17 mouse cellular contexts compared by ENCODE assay signal in the genomic region with DNA sequence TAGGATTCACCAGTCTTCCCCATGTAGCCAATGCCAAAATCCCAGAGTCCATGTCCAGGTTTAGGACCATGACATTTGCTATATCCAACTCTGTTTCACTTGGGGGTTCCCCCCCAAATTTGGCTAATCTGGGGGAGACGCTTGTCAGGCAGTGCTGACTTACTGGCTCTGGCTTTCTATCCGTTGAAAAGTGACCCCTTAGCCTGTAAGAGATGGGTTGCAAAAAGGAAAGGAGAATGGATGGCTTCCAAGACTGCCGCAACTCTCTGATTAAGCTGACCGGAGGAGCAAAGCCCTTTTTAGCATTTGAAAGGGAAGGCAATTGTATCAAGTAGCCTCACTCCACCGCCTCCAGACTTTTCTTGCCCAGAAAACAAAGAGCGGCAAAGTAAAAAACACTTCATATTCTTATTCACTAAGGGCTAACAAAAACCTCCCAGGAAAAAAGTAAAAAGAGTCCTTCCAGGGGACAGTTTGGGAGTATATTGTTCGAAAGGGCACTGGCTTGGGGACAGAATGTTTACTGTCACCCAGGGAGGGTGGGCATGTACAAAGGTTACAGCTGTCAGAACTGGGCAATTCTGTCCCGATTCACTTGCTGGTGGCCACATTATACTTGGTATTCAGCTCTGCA. TPM values are rescaled to one million over a fixed set of nuclear protein-coding genes. Genes with fewer than 3 reads are reported as not detected.
DNase-seq lines count a peak whose midpoint lies in the region; ATAC-seq and TF ChIP-seq lines count a peak whose summit lies in the region.
"Had no signal": no experiment of that assay in that cellular context is flagged by ENCODE, and none has a peak within 500 bp of the region (broad histone marks: within the 10 kb centered on the region; RNA-seq: fewer than 3 reads in every experiment).

No protein-coding gene starts in this region.

- H3K4me2 ChIP-seq in hindbrain, postnatal 0 days (ENCODE audit: low read depth, low read length) = no peak overlapping the region
- H3K4me2 ChIP-seq: embryonic facial prominence, embryonic 15.5 days; liver, embryonic 11.5 days had no signal

- H3K27ac ChIP-seq in hindbrain, postnatal 0 days = no peak overlapping the region
- H3K27ac ChIP-seq: embryonic facial prominence, embryonic 15.5 days; heart, embryonic 10.5 days had no signal

- no peaks in the 10 kb centered on the region for H3K27me3 ChIP-seq in hindbrain, postnatal 0 days (ENCODE audit: insufficient read depth, low read length)
- H3K27me3 ChIP-seq: embryonic facial prominence, embryonic 15.5 days had no signal

- WGBS in hindbrain, postnatal 0 days = 15% methylated on average over 8 of the region's 8 CpGs

- H3K9me3 ChIP-seq in hindbrain, postnatal 0 days (ENCODE audit: low read length) = no peaks in the 10 kb centered on the region
- H3K9me3 ChIP-seq: embryonic facial prominence, embryonic 15.5 days; heart, embryonic 10.5 days had no signal

- H3K36me3 ChIP-seq in hindbrain, postnatal 0 days (ENCODE audit: insufficient read depth, low read length) = no peaks in the 10 kb centered on the region
- H3K36me3 ChIP-seq: embryonic facial prominence, embryonic 15.5 days; heart, embryonic 10.5 days had no signal

- H3K4me3 ChIP-seq in hindbrain, postnatal 0 days (ENCODE audit: low read length) = no peak overlapping the region
- H3K4me3 ChIP-seq: embryonic facial prominence, embryonic 15.5 days; heart, embryonic 10.5 days had no signal

- no peak for TF ChIP-seq CTCF in hindbrain, postnatal 0 days (IDR thresholded peaks at IDR 0.05; ENCODE audit: low read depth)

- no peaks in the 10 kb centered on the region for H3K4me1 ChIP-seq in hindbrain, postnatal 0 days (ENCODE audit: insufficient read depth, low read length)
- H3K4me1 ChIP-seq: embryonic facial prominence, embryonic 15.5 days; heart, embryonic 10.5 days had no signal

- 0 out of 2 replicates have a peak, but pooled peaks have one; percentile 23 for ATAC-seq in frontal cortex, adult (ENCODE audit: low TSS enrichment)
- no peak for ATAC-seq in hindbrain, postnatal 0 days

- no peak for DNase-seq in frontal cortex, postnatal 36 days (ENCODE audit: low spot score in 2 of 2)
- peak; percentile 12 for DNase-seq in testis, postnatal 14 days (ENCODE audit: low spot score)
- DNase-seq in testis, postnatal 10 days (ENCODE audit: low spot score) = no peak
- DNase-seq in hindbrain, postnatal 0 days (ENCODE audit: low spot score) = peak; percentile 15
- no peak for DNase-seq in right cerebral cortex, postnatal 4 days
- no peak for DNase-seq in thymus, postnatal 0 days (ENCODE audit: low spot score)
- no peak for DNase-seq in layer of hippocampus, adult 18-20 months (ENCODE audit: low spot score in 2 of 2)
- DNase-seq: B cell, adult 2 months; cerebellum, postnatal 10 days; kidney, adult 9 months; lung, postnatal 14 days; thymus, adult 18-20 months had no signal

- H3K9ac ChIP-seq in hindbrain, postnatal 0 days (replicated peaks; ENCODE audit: low read length) = no peak overlapping the region
- H3K9ac ChIP-seq: embryonic facial prominence, embryonic 15.5 days had no signal

RNA-seq across cellular contexts. Expression of a gene that starts 59.2 kb away (rescaled TPM):
- 6.8 and 7.8 TPM in 2 replicates for total RNA-seq in hindbrain, postnatal 0 days (2014; rRNA removed)
- 10.4 and 11.8 TPM in 2 replicates for polyA plus RNA-seq in hindbrain, postnatal 0 days (2015; fragmentation: Nextera tagmentation; extraction: Ambion mirVana)
- polyA plus RNA-seq in thymus, postnatal 0 days (2015; fragmentation: Nextera tagmentation; extraction: Ambion mirVana) = 1.3 and 1.7 TPM in 2 replicates
- 10 to 100 TPM; 31.9 to 35.6 TPM for total RNA-seq in layer of hippocampus, adult 18-20 months (2021)
- total RNA-seq: hematopoietic stem cell, adult 5-6 weeks had no signal

RNA-seq across cellular contexts. Expression of a gene that starts 59.3 kb away (rescaled TPM):
- total RNA-seq in hindbrain, postnatal 0 days (2014; rRNA removed) = 11.5 and 12.5 TPM in 2 replicates
- polyA plus RNA-seq in hindbrain, postnatal 0 days (2015; fragmentation: Nextera tagmentation; extraction: Ambion mirVana) = 4.9 and 5.0 TPM in 2 replicates
- polyA plus RNA-seq in thymus, postnatal 0 days (2015; fragmentation: Nextera tagmentation; extraction: Ambion mirVana) = 0.95 and 1.5 TPM in 2 replicates
- 10 to 100 TPM; 43.3 to 45.7 TPM for total RNA-seq in layer of hippocampus, adult 18-20 months (2021)

Comparison
In these comparisons a context has a peak if more than half of its experiments do, and no peak if none do; other contexts are left out.
1. DNase-seq: peak in testis, postnatal 14 days (single experiment) and hindbrain, postnatal 0 days (single experiment); none in frontal cortex, postnatal 36 days (0 of 2), testis, postnatal 10 days (single experiment), right cerebral cortex, postnatal 4 days (single experiment), thymus, postnatal 0 days (single experiment) and layer of hippocampus, adult 18-20 months (0 of 2).